Mouse (Mus musculus) embryonic facial prominence, embryonic 11.5 days (tissue): ENCODE results near the gene Ceacam19. TPM values are rescaled to one million over a fixed set of nuclear protein-coding genes. Genes with fewer than 3 reads are reported as not detected.

ENCODE experiments used
- ATAC-seq: fragments of 200-750 bp; cut with Nextera tagmentation; replicated peaks from 2 replicates; pipeline ENCODE4 v1.8.0; 2017; ENCODE audit warnings: low read depth; ENCODE audit not compliant: insufficient number of reproducible peaks, low FRiP score, low TSS enrichment
- DNase-seq: peaks from one replicate; pipeline ENCODE4 v3.0.0-alpha.2; 2015; ENCODE audit warnings: low spot score
- H3K27ac ChIP-seq: fragments of 300-500 bp; sonication (generic); replicated peaks from 2 replicates; pipeline ENCODE4 v1.5.1; 2014; ENCODE audit warnings: mild to moderate bottlenecking, low read depth, low read length, control low read depth
- H3K27me3 ChIP-seq: fragments of 300-500 bp; sonication (generic); 2 replicates; pipeline ENCODE4 v1.6.1; 2014; ENCODE audit warnings: mild to moderate bottlenecking, low read length, moderate library complexity, mixed read lengths; ENCODE audit not compliant: control insufficient read depth, insufficient read depth
- H3K36me3 ChIP-seq: fragments of 300-500 bp; sonication (generic); replicated peaks from 2 replicates; pipeline ENCODE4 v1.6.1; 2014; ENCODE audit warnings: low read depth, mild to moderate bottlenecking, low read length, moderate library complexity, mixed read lengths; ENCODE audit not compliant: control insufficient read depth, insufficient read depth
- H3K4me1 ChIP-seq: fragments of 300-500 bp; sonication (generic); 2 replicates; pipeline ENCODE4 v1.6.1; 2014; ENCODE audit warnings: low read length, mixed read lengths; ENCODE audit not compliant: control insufficient read depth, insufficient read depth
- H3K4me2 ChIP-seq: fragments of 300-500 bp; sonication (generic); 2 replicates; pipeline ENCODE4 v1.6.1; 2014; ENCODE audit warnings: low read depth, mild to moderate bottlenecking, control low read depth, low read length, moderate library complexity
- H3K4me3 ChIP-seq: fragments of 300-500 bp; sonication (generic); 2 replicates; pipeline ENCODE4 v1.5.1; 2014; ENCODE audit warnings: low read depth, low read length, control low read depth
- H3K9ac ChIP-seq: fragments of 300-500 bp; sonication (generic); replicated peaks from 2 replicates; pipeline ENCODE4 v1.6.1; 2014; ENCODE audit warnings: mild to moderate bottlenecking, control low read depth, low read length
- H3K9me3 ChIP-seq: fragments of 300-500 bp; sonication (generic); replicated peaks from 2 replicates; pipeline ENCODE4 v1.6.1; 2016; ENCODE audit warnings: mild to moderate bottlenecking, low read length, inconsistent platforms, mixed read lengths; ENCODE audit not compliant: control insufficient read depth
- WGBS: fragments of 180-500 bp; shearing (Covaris S2); extraction: QIAGEN DNeasy Blood & Tissue Kit; methylation state at CpG from one replicate; pipeline ENCODE4 v1.1.7; 2014; 5-methylcytosine and 5-hydroxymethylcytosine counted together
- polyA plus RNA-seq: library from polyadenylated mRNA; unstranded; fragments of >200 nt; fragmentation: Nextera tagmentation; extraction: Ambion mirVana; gene quantifications from 2 replicates; pipeline ENCODE4 v1.2.1, GENCODE M21; 2014

The Ceacam19 gene
- polyA plus RNA-seq, 1 experiment from 2014 or later: not detected

GRCm38 (mm10) chr7:19871943-19872601 lies 15.7 kb downstream of the Ceacam19 start:
- H3K9ac ChIP-seq: no peak overlapping the region
- WGBS: 40% methylated on average over 5 of the region's 5 CpGs
- H3K27ac ChIP-seq: no peak overlapping the region
- no peak overlapping the region for H3K4me2 ChIP-seq
- DNase-seq: peak; percentile 43
- H3K4me1 ChIP-seq: no peaks in the 10 kb centered on the region
- no peak overlapping the region for H3K4me3 ChIP-seq
- H3K9me3 ChIP-seq: no peaks in the 10 kb centered on the region
- H3K27me3 ChIP-seq: no peaks in the 10 kb centered on the region
- ATAC-seq: no peak; the same call in 1 of the 2 replicates
- no peaks in the 10 kb centered on the region for H3K36me3 ChIP-seq

GRCm38 (mm10) chr7:19871137-19871621 lies 16.6 kb downstream of the Ceacam19 start:
- H3K27ac ChIP-seq: no peak overlapping the region
- no peak overlapping the region for H3K4me2 ChIP-seq
- DNase-seq (no peak), ATAC-seq (no peak)
- no peaks in the 10 kb centered on the region for H3K4me1 ChIP-seq
- H3K9ac ChIP-seq: no peak overlapping the region
- no peaks in the 10 kb centered on the region for H3K9me3 ChIP-seq
- H3K36me3 ChIP-seq: no peaks in the 10 kb centered on the region
- H3K4me3 ChIP-seq: no peak overlapping the region
- WGBS: 50% methylated on average over 10 of the region's 10 CpGs
- H3K27me3 ChIP-seq: no peaks in the 10 kb centered on the region

GRCm38 (mm10) chr7:19867751-19868399 lies 19.9 kb downstream of the Ceacam19 start:
- ATAC-seq: no peak
- DNase-seq: no peak
- no peak overlapping the region for H3K9ac ChIP-seq
- H3K4me2 ChIP-seq: no peak overlapping the region
- H3K4me1 ChIP-seq: no peaks in the 10 kb centered on the region
- no peaks in the 10 kb centered on the region for H3K36me3 ChIP-seq
- WGBS: 88% methylated on average over 16 of the region's 16 CpGs
- H3K27ac ChIP-seq: no peak overlapping the region
- H3K9me3 ChIP-seq: no peaks in the 10 kb centered on the region
- H3K4me3 ChIP-seq: no peak overlapping the region
- no peaks in the 10 kb centered on the region for H3K27me3 ChIP-seq

- Histone ChIP-seq H3K9ac (no peak overlapping the region), H3K4me1 (no peaks in the 10 kb centered on the region), H3K9me3 (no peaks in the 10 kb centered on the region), H3K36me3 (no peaks in the 10 kb centered on the region), H3K27me3 (no peaks in the 10 kb centered on the region), H3K4me3 (no peak overlapping the region), H3K27ac (no peak overlapping the region), H3K4me2 (no peak overlapping the region)
- no peak for DNase-seq
- no peak for ATAC-seq
- 89% methylated on average over 6 of the region's 6 CpGs for WGBS
Measured at GRCm38 (mm10) chr7:19866490-19866889, 21.3 kb downstream of the Ceacam19 start.

- Histone ChIP-seq H3K9me3 (no peaks in the 10 kb centered on the region), H3K27ac (no peak overlapping the region), H3K4me3 (no peak overlapping the region), H3K4me2 (no peak overlapping the region), H3K27me3 (no peaks in the 10 kb centered on the region), H3K36me3 (no peaks in the 10 kb centered on the region), H3K4me1 (no peaks in the 10 kb centered on the region), H3K9ac (no peak overlapping the region)
- ATAC-seq: no peak
- no peak for DNase-seq
- WGBS: 77% methylated on average over 8 of the region's 8 CpGs
Measured at GRCm38 (mm10) chr7:19865246-19866036, 22.3 kb downstream of the Ceacam19 start.

GRCm38 (mm10) chr7:19864241-19864640 lies 23.5 kb downstream of the Ceacam19 start:
- 57% methylated on average over 2 of the region's 2 CpGs for WGBS
- Histone ChIP-seq H3K9ac (no peak overlapping the region), H3K27me3 (no peaks in the 10 kb centered on the region), H3K36me3 (no peaks in the 10 kb centered on the region), H3K4me2 (no peak overlapping the region), H3K4me1 (no peaks in the 10 kb centered on the region), H3K4me3 (no peak overlapping the region), H3K9me3 (no peaks in the 10 kb centered on the region), H3K27ac (no peak overlapping the region)
- no peak for ATAC-seq
- no peak for DNase-seq

GRCm38 (mm10) chr7:19861199-19861598 lies 26.6 kb downstream of the Ceacam19 start, which contains the start of gene Ceacam16:
Gene Ceacam16 (minus strand): TSS chr7:19861299.
- no peaks in the 10 kb centered on the region for H3K36me3 ChIP-seq
- ATAC-seq: no peak
- no peaks in the 10 kb centered on the region for H3K4me1 ChIP-seq
- H3K27ac ChIP-seq: no peak within 1 kb of the TSS
- no peak for DNase-seq
- H3K9ac ChIP-seq: no peak within 1 kb of the TSS
- WGBS: 81% methylated on average over 9 of the region's 9 CpGs
- no peak within 1 kb of the TSS for H3K4me2 ChIP-seq
- H3K4me3 ChIP-seq: no peak within 1 kb of the TSS
- H3K27me3 ChIP-seq: no peaks in the 10 kb centered on the region
- no peaks in the 10 kb centered on the region for H3K9me3 ChIP-seq

GRCm38 (mm10) chr7:19859740-19860139 lies 28.0 kb downstream of the Ceacam19 start:
- 77% methylated on average over 10 of the region's 10 CpGs for WGBS
- no peaks in the 10 kb centered on the region for H3K4me1 ChIP-seq
- H3K9ac ChIP-seq: no peak overlapping the region
- no peak overlapping the region for H3K4me2 ChIP-seq
- no peak overlapping the region for H3K4me3 ChIP-seq
- no peaks in the 10 kb centered on the region for H3K27me3 ChIP-seq
- no peak overlapping the region for H3K27ac ChIP-seq
- DNase-seq (no peak), ATAC-seq (no peak)
- H3K36me3 ChIP-seq: no peaks in the 10 kb centered on the region
- H3K9me3 ChIP-seq: no peaks in the 10 kb centered on the region
